Mouse (Mus musculus) lung, postnatal 0 days (tissue): ENCODE results near the gene Fam135a. TPM values are rescaled to one million over a fixed set of nuclear protein-coding genes. Genes with fewer than 3 reads are reported as not detected.
A peak's percentile ranks its signal among the peaks of the same experiment; 100 is the strongest.

Experiments used
- ATAC-seq: fragments of 200-750 bp; cut with Nextera tagmentation; 2 replicates; pipeline ENCODE4 v1.8.0; 2017; ENCODE audit warnings: moderate library complexity
- DNase-seq: peaks from one replicate; pipeline ENCODE4 v3.0.0-alpha.2; 2016; ENCODE audit warnings: low spot score
- H3K27ac ChIP-seq: fragments of 300-500 bp; sonication (generic); 2 replicates; pipeline ENCODE4 v1.5.1; 2014; ENCODE audit warnings: antibody characterized with exemption, mild to moderate bottlenecking, low read length, mixed read lengths
- H3K27me3 ChIP-seq: fragments of 300-500 bp; sonication (generic); replicated peaks from 2 replicates; pipeline ENCODE4 v1.6.1; 2014; ENCODE audit warnings: low read length, mixed read lengths; ENCODE audit not compliant: insufficient read depth
- H3K36me3 ChIP-seq: fragments of 300-500 bp; sonication (generic); 2 replicates; pipeline ENCODE4 v1.6.1; 2014; ENCODE audit warnings: low read length, mixed read lengths; ENCODE audit not compliant: insufficient read depth
- H3K4me1 ChIP-seq: fragments of 300-500 bp; sonication (generic); 2 replicates; pipeline ENCODE4 v1.6.1; 2014; ENCODE audit warnings: antibody characterized with exemption, low read depth, low read length, mixed read lengths; ENCODE audit not compliant: insufficient read depth
- H3K4me2 ChIP-seq: fragments of 300-500 bp; sonication (generic); replicated peaks from 2 replicates; pipeline ENCODE4 v1.6.1; 2014; ENCODE audit warnings: low read depth, mild to moderate bottlenecking, low read length, moderate library complexity, mixed read lengths
- H3K4me3 ChIP-seq: fragments of 300-500 bp; sonication (generic); 2 replicates; pipeline ENCODE4 v1.5.1; 2014; ENCODE audit warnings: low read depth, low read length
- H3K9ac ChIP-seq: fragments of 300-500 bp; sonication (generic); replicated peaks from 2 replicates; pipeline ENCODE4 v1.6.1; 2014; ENCODE audit warnings: low read depth, mild to moderate bottlenecking
- H3K9me3 ChIP-seq: fragments of 300-500 bp; sonication (generic); 2 replicates; pipeline ENCODE4 v1.6.1; 2016; ENCODE audit warnings: low read length, mixed read lengths
- CTCF ChIP-seq: IDR thresholded peaks from 2 replicates; pipeline ENCODE4 v1.5.1; 2016; ENCODE audit warnings: antibody characterized with exemption, mild to moderate bottlenecking
- EP300 ChIP-seq: IDR thresholded peaks from 2 replicates; pipeline ENCODE4 v1.6.1; 2016; ENCODE audit warnings: antibody characterized with exemption, mild to moderate bottlenecking, control low read depth
- WGBS: fragments of 180-500 bp; shearing (Covaris S2); extraction: QIAGEN DNeasy Blood & Tissue Kit; methylation state at CpG from one replicate; pipeline ENCODE4 v1.1.7; 2014; 5-methylcytosine and 5-hydroxymethylcytosine counted together
- polyA plus RNA-seq: library from polyadenylated mRNA; unstranded; fragments of >200 nt; fragmentation: Nextera tagmentation; extraction: Ambion mirVana; gene quantifications from 2 replicates; pipeline ENCODE4 v1.2.1, GENCODE M21; 2015

Gene Fam135a
- polyA plus RNA-seq, 1 experiment from 2014 or later = 15.2 TPM

- no peaks in the 10 kb centered on the region for H3K9me3 ChIP-seq
- no peak for ATAC-seq
Measured at GRCm38 (mm10) chr1:24127866-24128265, 27.7 kb upstream of the Fam135a start.

GRCm38 (mm10) chr1:24124610-24125009 is 24.5 kb upstream of the Fam135a start:
- H3K4me1 ChIP-seq = no peaks in the 10 kb centered on the region
- no peak for DNase-seq
- 59% methylated on average over 3 of the region's 3 CpGs for WGBS
- no peak overlapping the region for H3K9ac ChIP-seq
- H3K27me3 ChIP-seq = no peaks in the 10 kb centered on the region
- no peak overlapping the region for H3K4me3 ChIP-seq
- no peak overlapping the region for H3K4me2 ChIP-seq
- no peak overlapping the region for H3K27ac ChIP-seq
- no peak for ATAC-seq
- no peaks in the 10 kb centered on the region for H3K9me3 ChIP-seq
- no peak for TF ChIP-seq EP300
- no peak for TF ChIP-seq CTCF
- H3K36me3 ChIP-seq = no peaks in the 10 kb centered on the region

More at GRCm38 (mm10) chr1:24127866-24128265, 27.7 kb upstream of the Fam135a start:
- TF ChIP-seq CTCF = no peak
- no peak for TF ChIP-seq EP300
- Histone ChIP-seq H3K4me2 (no peak overlapping the region), H3K4me3 (no peak overlapping the region), H3K27me3 (no peaks in the 10 kb centered on the region), H3K36me3 (no peaks in the 10 kb centered on the region), H3K9ac (no peak overlapping the region), H3K27ac (no peak overlapping the region), H3K4me1 (no peaks in the 10 kb centered on the region)
- DNase-seq = no peak
- 55% methylated on average over 6 of the region's 6 CpGs for WGBS

GRCm38 (mm10) chr1:24122582-24122981 is 22.4 kb upstream of the Fam135a start:
- WGBS = 85% methylated on average over 1 of the region's 1 CpGs
- Histone ChIP-seq H3K9me3 (no peaks in the 10 kb centered on the region), H3K4me2 (no peak overlapping the region), H3K4me1 (no peaks in the 10 kb centered on the region), H3K27me3 (no peaks in the 10 kb centered on the region), H3K4me3 (no peak overlapping the region), H3K36me3 (no peaks in the 10 kb centered on the region), H3K27ac (no peak overlapping the region), H3K9ac (no peak overlapping the region)
- ATAC-seq = no peak
- DNase-seq = no peak
- TF ChIP-seq EP300 = no peak

DNA sequence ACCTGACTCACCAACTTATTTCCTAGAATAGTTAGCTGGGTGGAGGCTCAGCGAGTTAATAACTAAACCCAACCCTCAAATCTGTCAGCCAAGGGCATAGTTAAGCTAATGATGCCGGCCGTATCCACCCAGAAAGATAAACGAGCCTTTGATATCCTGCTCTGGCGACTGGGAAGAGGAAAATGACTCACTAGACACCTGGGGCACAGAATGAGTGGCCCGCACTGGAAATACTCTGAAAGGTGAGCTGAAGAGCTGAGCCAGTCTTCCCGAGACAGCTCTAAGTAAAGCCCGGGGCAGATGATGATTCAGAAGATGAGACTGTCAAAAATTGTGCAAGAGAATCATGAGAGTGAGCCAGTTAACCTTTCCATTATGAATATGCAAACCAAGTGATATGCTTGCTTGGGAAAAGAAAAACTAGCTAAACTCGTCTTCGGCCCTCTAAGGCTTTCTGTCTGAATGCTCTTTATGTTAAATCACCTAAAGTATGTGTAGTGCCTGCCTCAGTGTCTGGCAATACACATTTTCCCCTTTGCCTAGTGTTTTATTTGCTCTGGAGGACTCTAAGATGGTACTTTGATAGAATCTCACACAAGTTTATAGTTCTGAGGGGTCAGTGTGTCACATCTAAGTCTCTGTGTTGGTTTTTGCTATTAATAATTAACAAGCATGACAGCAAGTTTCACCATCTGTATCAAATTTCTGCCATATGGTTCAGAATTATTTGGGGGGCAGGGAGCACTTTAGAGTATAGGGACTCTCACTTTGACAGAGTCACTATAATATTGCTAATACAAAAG is 8.0 kb upstream of the Fam135a start:
- no peaks in the 10 kb centered on the region for H3K27me3 ChIP-seq
- DNase-seq (peak; percentile 22), ATAC-seq (peak; percentile 44)
- no peak for TF ChIP-seq EP300
- TF ChIP-seq CTCF = no peak
- peak overlapping the region; percentile 35 for H3K4me2 ChIP-seq
- H3K36me3 ChIP-seq = no peaks in the 10 kb centered on the region
- no peak overlapping the region for H3K4me3 ChIP-seq
- H3K27ac ChIP-seq = no peak overlapping the region
- H3K9ac ChIP-seq = no peak overlapping the region
- H3K9me3 ChIP-seq = no peaks in the 10 kb centered on the region
- WGBS = 12% methylated on average over 10 of the region's 10 CpGs
- H3K4me1 ChIP-seq = peaks cover 8% of the 10 kb centered on the region

DNA sequence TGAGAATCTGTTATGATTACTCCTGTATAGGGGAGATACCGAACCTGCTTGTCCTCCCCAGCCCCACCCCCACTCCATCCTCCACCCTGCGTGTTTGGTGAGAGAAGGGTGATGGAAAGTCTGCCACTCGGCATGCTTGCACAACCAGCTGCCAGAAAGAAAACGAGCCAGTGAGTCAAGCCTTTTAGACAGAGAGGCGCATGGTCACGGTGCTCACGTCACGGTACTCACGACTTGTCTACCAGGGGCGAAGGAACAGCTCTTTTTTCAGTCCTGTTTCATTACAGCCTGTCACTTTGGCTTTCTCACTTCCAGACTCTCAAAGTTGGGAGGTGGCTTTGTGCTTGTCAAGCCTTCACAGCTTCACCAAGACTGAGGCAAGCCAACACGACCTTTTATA is 7.2 kb upstream of the Fam135a start:
- TF ChIP-seq EP300 = no peak
- no peak for TF ChIP-seq CTCF
- no peaks in the 10 kb centered on the region for H3K27me3 ChIP-seq
- no peaks in the 10 kb centered on the region for H3K9me3 ChIP-seq
- peaks cover 8% of the 10 kb centered on the region for H3K4me1 ChIP-seq
- H3K9ac ChIP-seq = no peak overlapping the region
- H3K4me2 ChIP-seq = peak overlapping the region; percentile 35
- no peak overlapping the region for H3K4me3 ChIP-seq
- no peak overlapping the region for H3K27ac ChIP-seq
- 7% methylated on average over 11 of the region's 11 CpGs for WGBS
- ATAC-seq = peak; percentile 77
- H3K36me3 ChIP-seq = no peaks in the 10 kb centered on the region
- peak; percentile 57 for DNase-seq

DNA sequence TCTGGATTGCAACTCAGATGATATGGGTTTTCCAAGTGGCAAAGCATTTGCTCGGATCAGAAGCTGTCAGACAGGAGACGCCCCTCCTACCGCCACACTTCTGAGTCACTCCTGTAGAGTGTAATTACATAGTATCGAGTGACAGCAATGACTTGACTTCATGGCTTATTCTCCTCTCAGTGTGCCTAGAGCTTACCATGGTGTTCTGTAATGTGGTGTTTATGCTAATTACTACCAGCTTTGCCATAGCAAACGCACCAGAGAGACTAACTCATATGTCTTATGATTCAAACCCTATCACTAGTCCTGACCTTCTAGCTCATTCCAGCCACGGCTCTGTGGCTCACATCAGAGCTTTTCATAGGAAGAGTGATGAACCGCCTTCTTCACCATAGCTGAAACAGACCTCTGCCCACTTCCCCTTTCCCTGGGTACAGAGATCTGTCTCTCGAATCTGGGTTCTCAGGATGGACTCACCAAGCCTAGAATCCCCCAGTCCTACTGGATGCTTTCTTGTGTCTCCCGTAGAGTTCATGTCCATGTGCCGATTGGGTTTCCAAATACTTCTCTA is 2.5 kb upstream of the Fam135a start:
- ATAC-seq (no peak), DNase-seq (no peak)
- H3K4me1 ChIP-seq = peaks cover 5% of the 10 kb centered on the region
- no peak overlapping the region for H3K9ac ChIP-seq
- H3K27me3 ChIP-seq = no peaks in the 10 kb centered on the region
- H3K27ac ChIP-seq = no peak overlapping the region
- H3K4me3 ChIP-seq = no peak overlapping the region
- TF ChIP-seq CTCF (no peak), EP300 (no peak)
- no peaks in the 10 kb centered on the region for H3K9me3 ChIP-seq
- H3K4me2 ChIP-seq = no peak overlapping the region
- 58% methylated on average over 10 of the region's 10 CpGs for WGBS
- no peaks in the 10 kb centered on the region for H3K36me3 ChIP-seq
